9 mouse cellular contexts compared by ENCODE assay signal in the genomic region with DNA sequence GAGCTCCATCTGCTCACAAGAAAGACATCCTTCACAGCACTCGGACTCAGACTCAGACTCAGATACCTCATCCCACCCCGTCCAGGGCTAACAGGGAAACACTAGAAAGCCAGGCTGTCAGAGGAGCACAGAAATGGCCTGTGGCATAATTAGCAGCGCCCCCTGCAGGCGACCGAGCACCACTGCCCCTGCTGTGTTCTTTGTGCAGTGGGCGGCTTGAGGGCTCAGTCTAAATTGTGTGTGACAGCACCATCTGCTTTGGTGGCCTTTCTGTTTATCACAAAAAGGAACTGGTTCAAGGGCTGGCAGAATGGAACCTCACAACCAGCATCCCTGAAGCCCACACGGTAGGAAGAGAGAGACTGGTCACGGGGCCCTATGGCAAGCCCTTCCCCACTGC. TPM values are rescaled to one million over a fixed set of nuclear protein-coding genes. Genes with fewer than 3 reads are reported as not detected.
DNase-seq lines count a peak whose midpoint lies in the region; ATAC-seq and TF ChIP-seq lines count a peak whose summit lies in the region.
"Had no signal": no experiment of that assay in that cellular context is flagged by ENCODE, and none has a peak within 500 bp of the region (broad histone marks: within the 10 kb centered on the region; RNA-seq: fewer than 3 reads in every experiment).

No protein-coding gene starts in this region.

- peak; percentile 67 for ATAC-seq in forebrain, embryonic 15.5 days (replicated peaks)
- ATAC-seq in intestine, embryonic 16.5 days = 0 out of 2 replicates have a peak, but pooled peaks have one; percentile 54

- peak; percentile 40 for DNase-seq in urinary bladder, adult 2 months (ENCODE audit: low spot score)
- DNase-seq in urinary bladder, postnatal 10 days (ENCODE audit: low spot score) = no peak
- DNase-seq in cerebellum, adult 11 months = peak; percentile 79
- no peak for DNase-seq in liver, adult 2 months (ENCODE audit: extremely low read depth, low read depth, low spot score)
- peak; percentile 39 to 64 for DNase-seq in natural killer cell, adult 2 months (ENCODE audit: low spot score in 2 of 2)
- peak; percentile 93 for DNase-seq in testis, postnatal 10 days (ENCODE audit: low spot score)

- H3K79me2 ChIP-seq in liver, adult 2 months (ENCODE audit: control insufficient read depth, insufficient read depth, low read length) = no peaks in the 10 kb centered on the region

- H3K36me3 ChIP-seq in forebrain, embryonic 15.5 days = peaks cover 56% of the 10 kb centered on the region
- H3K36me3 ChIP-seq in intestine, embryonic 16.5 days (ENCODE audit: control insufficient read depth, insufficient read depth, low read length) = peaks cover 12% of the 10 kb centered on the region
- peaks cover 7% of the 10 kb centered on the region; the same call in 1 of the 2 replicates for H3K36me3 ChIP-seq in liver, adult 2 months (ENCODE audit: control insufficient read depth, insufficient read depth, low read length)

- H3K4me2 ChIP-seq in forebrain, embryonic 15.5 days (replicated peaks) = no peak overlapping the region
- H3K4me2 ChIP-seq in intestine, embryonic 16.5 days (ENCODE audit: low read depth, low read length) = no peak overlapping the region
- H3K4me2 ChIP-seq: embryonic facial prominence, embryonic 15.5 days had no signal

- H3K27me3 ChIP-seq in forebrain, embryonic 15.5 days = no peaks in the 10 kb centered on the region
- no peaks in the 10 kb centered on the region for H3K27me3 ChIP-seq in intestine, embryonic 16.5 days (replicated peaks; ENCODE audit: control insufficient read depth, insufficient read depth, low read length)
- no peaks in the 10 kb centered on the region for H3K27me3 ChIP-seq in liver, adult 2 months (ENCODE audit: control insufficient read depth, insufficient read depth, low read length)
- H3K27me3 ChIP-seq: embryonic facial prominence, embryonic 15.5 days had no signal

- H3K9me3 ChIP-seq in forebrain, embryonic 15.5 days = no peaks in the 10 kb centered on the region
- H3K9me3 ChIP-seq in intestine, embryonic 16.5 days (ENCODE audit: control insufficient read depth, low read length) = no peaks in the 10 kb centered on the region
- H3K9me3 ChIP-seq: embryonic facial prominence, embryonic 15.5 days had no signal

- 17% methylated on average over 8 of the region's 8 CpGs for WGBS in forebrain, embryonic 15.5 days
- 39% methylated on average over 8 of the region's 8 CpGs for WGBS in intestine, embryonic 16.5 days
- 56% methylated on average over 8 of the region's 8 CpGs for WGBS in liver, adult 2 months

- TF ChIP-seq POLR2A in liver, adult 2 months (IDR thresholded peaks at IDR 0.05; ENCODE audit: extremely low read depth, insufficient read depth, low read length) = no peak

- H3K27ac ChIP-seq in forebrain, embryonic 15.5 days (replicated peaks) = peak overlapping the region; percentile 32; the same call in 1 of the 2 replicates
- H3K27ac ChIP-seq in intestine, embryonic 16.5 days (ENCODE audit: low read length) = no peak overlapping the region
- H3K27ac ChIP-seq in liver, adult 2 months (replicated peaks; ENCODE audit: insufficient read depth, low read depth, low read length) = no peak overlapping the region
- H3K27ac ChIP-seq: embryonic facial prominence, embryonic 15.5 days had no signal

- H3K4me3 ChIP-seq in forebrain, embryonic 15.5 days = no peak overlapping the region
- no peak overlapping the region for H3K4me3 ChIP-seq in intestine, embryonic 16.5 days (ENCODE audit: low read length)
- no peak overlapping the region for H3K4me3 ChIP-seq in liver, adult 2 months (ENCODE audit: insufficient read depth, low read depth, low read length)
- H3K4me3 ChIP-seq: embryonic facial prominence, embryonic 15.5 days had no signal

- peak; percentile 82 for TF ChIP-seq CTCF in liver, adult 2 months (IDR thresholded peaks at IDR 0.05; ENCODE audit: low read depth, low read length)

- H3K4me1 ChIP-seq in forebrain, embryonic 15.5 days = peaks cover 3% of the 10 kb centered on the region; the same call in 1 of the 2 replicates
- H3K4me1 ChIP-seq in intestine, embryonic 16.5 days (ENCODE audit: control insufficient read depth, insufficient read depth, low read length) = no peaks in the 10 kb centered on the region
- H3K4me1 ChIP-seq in liver, adult 2 months (ENCODE audit: control insufficient read depth, insufficient read depth, low read length) = peaks cover 4% of the 10 kb centered on the region; the same call in 1 of the 2 replicates
- H3K4me1 ChIP-seq: embryonic facial prominence, embryonic 15.5 days had no signal

- no peak overlapping the region for H3K9ac ChIP-seq in forebrain, embryonic 15.5 days (replicated peaks)
- H3K9ac ChIP-seq in intestine, embryonic 16.5 days (ENCODE audit: low read depth, low read length) = no peak overlapping the region
- H3K9ac ChIP-seq in liver, adult 2 months (ENCODE audit: low read depth, low read length) = no peak overlapping the region
- H3K9ac ChIP-seq: embryonic facial prominence, embryonic 15.5 days had no signal

RNA-seq across cellular contexts. Expression of a gene that starts 19.3 kb away (rescaled TPM):
- polyA plus RNA-seq in urinary bladder, adult 2 months (2012; rRNA removed) = 0.84 and 0.91 TPM in 2 replicates
- 1.2 TPM in 2 replicates for polyA plus RNA-seq in forebrain, embryonic 15.5 days (2015; fragmentation: Nextera tagmentation; extraction: Ambion mirVana)
- polyA plus RNA-seq in intestine, embryonic 16.5 days (2015; fragmentation: Nextera tagmentation; extraction: Ambion mirVana) = 1.5 and 1.7 TPM in 2 replicates
- total RNA-seq in liver, adult 2 months (2014; rRNA removed) = 0.34 and 0.37 TPM in 2 replicates
- polyA plus RNA-seq in liver, adult 2 months (2012; rRNA removed) = 0.14 and 0.16 TPM in 2 replicates

RNA-seq across cellular contexts. Expression of a gene that starts 21.9 kb away (rescaled TPM):
- 94.6 and 98.2 TPM in 2 replicates for polyA plus RNA-seq in urinary bladder, adult 2 months (2012; rRNA removed)
- polyA plus RNA-seq in forebrain, embryonic 15.5 days (2015; fragmentation: Nextera tagmentation; extraction: Ambion mirVana) = 148 and 159 TPM in 2 replicates
- 98.2 and 106 TPM in 2 replicates for polyA plus RNA-seq in intestine, embryonic 16.5 days (2015; fragmentation: Nextera tagmentation; extraction: Ambion mirVana)
- total RNA-seq in liver, adult 2 months (2014; rRNA removed) = 21.6 and 23.0 TPM in 2 replicates
- 17.1 and 17.9 TPM in 2 replicates for polyA plus RNA-seq in liver, adult 2 months (2012; rRNA removed)

Comparison
In these comparisons a context has a peak if more than half of its experiments do, and no peak if none do; other contexts are left out.
1. DNase-seq: peak in urinary bladder, adult 2 months (single experiment), cerebellum, adult 11 months (single experiment), natural killer cell, adult 2 months (2 of 2) and testis, postnatal 10 days (single experiment); none in urinary bladder, postnatal 10 days (single experiment) and liver, adult 2 months (single experiment).